In the genomic region with DNA sequence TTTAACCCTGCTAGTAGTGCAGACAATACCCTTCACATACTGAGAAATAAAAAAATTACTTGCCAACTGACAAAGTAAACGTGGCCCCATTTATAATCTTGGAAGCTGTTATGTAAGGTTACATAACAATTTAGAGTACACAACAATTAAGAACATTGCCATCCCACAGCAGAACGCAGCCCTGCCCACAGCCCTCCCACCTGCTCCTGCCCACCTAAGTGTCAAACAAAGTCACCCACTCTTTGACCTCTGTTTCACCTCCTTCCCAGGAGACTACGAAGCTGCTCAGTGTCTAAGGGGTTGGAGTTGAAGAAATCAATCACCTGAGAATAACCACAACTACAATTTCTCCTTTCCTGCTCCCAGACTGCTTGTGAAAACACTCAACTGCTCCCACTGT, we compare ENCODE assay signal across 23 mouse cellular contexts. TPM values are rescaled to one million over a fixed set of nuclear protein-coding genes. Genes with fewer than 3 reads are reported as not detected.
DNase-seq lines count a peak whose midpoint lies in the region; ATAC-seq and TF ChIP-seq lines count a peak whose summit lies in the region.
"Had no signal": no experiment of that assay in that cellular context is flagged by ENCODE, and none has a peak within 500 bp of the region (broad histone marks: within the 10 kb centered on the region; RNA-seq: fewer than 3 reads in every experiment).

No protein-coding gene starts in this region.

- DNase-seq in heart, adult 11 months: peak; percentile 83
- DNase-seq in heart, adult 8-10 months (ENCODE audit: low spot score): no peak
- peak; percentile 47 for DNase-seq in liver, adult 2 months (ENCODE audit: extremely low read depth, low read depth, low spot score)
- peak; percentile 21 for DNase-seq in ES-CJ7 (ENCODE audit: low read depth, low spot score)
- no peak for DNase-seq in limb, embryonic 10.5 days (ENCODE audit: low spot score)
- DNase-seq: cerebellum, adult 8-10 months; cerebellum, postnatal 25 days; gastrocnemius, postnatal 10 days; heart, postnatal 10 days; kidney, adult 18-20 months; kidney, postnatal 25 days; liver; right cerebral cortex, postnatal 4 days; thymus, postnatal 25 days had no signal

- H3K27me3 ChIP-seq in liver, adult 2 months (ENCODE audit: control insufficient read depth, insufficient read depth, low read length): no peaks in the 10 kb centered on the region
- H3K27me3 ChIP-seq in liver, embryonic 12.5 days (replicated peaks): no peaks in the 10 kb centered on the region
- no peaks in the 10 kb centered on the region for H3K27me3 ChIP-seq in limb, embryonic 10.5 days (ENCODE audit: low read depth, poor library complexity, severe bottlenecking)
- H3K27me3 ChIP-seq: forebrain, embryonic 13.5 days; kidney, embryonic 15.5 days; Patski had no signal

- TF ChIP-seq POLR2A in liver, adult 2 months (IDR thresholded peaks at IDR 0.05; ENCODE audit: extremely low read depth, insufficient read depth, low read length): no peak
- TF ChIP-seq POLR2A in cortical plate, adult 2 months (IDR thresholded peaks at IDR 0.05; ENCODE audit: extremely low read depth, insufficient read depth, low read length): no peak

- no peak for ATAC-seq in liver, embryonic 12.5 days
- ATAC-seq: forebrain, embryonic 13.5 days; hindbrain, embryonic 16.5 days; midbrain, embryonic 16.5 days; Patski had no signal

- no peaks in the 10 kb centered on the region for H3K9me3 ChIP-seq in liver, embryonic 12.5 days (replicated peaks)
- no peaks in the 10 kb centered on the region for H3K9me3 ChIP-seq in limb, embryonic 10.5 days (replicated peaks)
- H3K9me3 ChIP-seq: forebrain, embryonic 13.5 days; heart, embryonic 10.5 days; kidney, embryonic 15.5 days had no signal

- no peak overlapping the region for H3K27ac ChIP-seq in liver, adult 2 months (replicated peaks; ENCODE audit: insufficient read depth, low read depth, low read length)
- no peak overlapping the region for H3K27ac ChIP-seq in liver, embryonic 12.5 days
- 0 out of 2 replicates have a peak overlapping the region, but pooled peaks have one; percentile 19 for H3K27ac ChIP-seq in cortical plate, adult 2 months (ENCODE audit: insufficient read depth, low read length)
- no peak overlapping the region for H3K27ac ChIP-seq in limb, embryonic 10.5 days
- H3K27ac ChIP-seq: forebrain, embryonic 13.5 days; heart, embryonic 10.5 days; kidney, embryonic 15.5 days had no signal

- no peak for TF ChIP-seq CTCF in liver, adult 2 months (IDR thresholded peaks at IDR 0.05; ENCODE audit: low read depth, low read length)
- TF ChIP-seq CTCF in cortical plate, adult 2 months (IDR thresholded peaks at IDR 0.05; ENCODE audit: extremely low read depth, insufficient read depth, low read length): no peak

- peaks cover 2% of the 10 kb centered on the region; the same call in 1 of the 2 replicates for H3K79me2 ChIP-seq in liver, adult 2 months (ENCODE audit: control insufficient read depth, insufficient read depth, low read length)

- peaks cover 36% of the 10 kb centered on the region for H3K36me3 ChIP-seq in liver, adult 2 months (ENCODE audit: control insufficient read depth, insufficient read depth, low read length)
- H3K36me3 ChIP-seq in liver, embryonic 12.5 days: peaks cover 45% of the 10 kb centered on the region
- peaks cover 23% of the 10 kb centered on the region for H3K36me3 ChIP-seq in limb, embryonic 10.5 days

- H3K4me1 ChIP-seq in liver, adult 2 months (ENCODE audit: control insufficient read depth, insufficient read depth, low read length): no peaks in the 10 kb centered on the region
- H3K4me1 ChIP-seq in liver, embryonic 12.5 days: no peaks in the 10 kb centered on the region
- H3K4me1 ChIP-seq in cortical plate, adult 2 months (ENCODE audit: control insufficient read depth, insufficient read depth, low read length): no peaks in the 10 kb centered on the region; the same call in 1 of the 2 replicates
- no peaks in the 10 kb centered on the region for H3K4me1 ChIP-seq in limb, embryonic 10.5 days
- H3K4me1 ChIP-seq: forebrain, embryonic 13.5 days; heart, embryonic 10.5 days; kidney, embryonic 15.5 days had no signal

- no peak overlapping the region for H3K9ac ChIP-seq in liver, adult 2 months (ENCODE audit: low read depth, low read length)
- H3K9ac ChIP-seq in liver, embryonic 12.5 days: no peak overlapping the region
- H3K9ac ChIP-seq: forebrain, embryonic 13.5 days; kidney, embryonic 15.5 days had no signal

- H3K4me3 ChIP-seq in liver, adult 2 months (ENCODE audit: insufficient read depth, low read depth, low read length): no peak overlapping the region
- no peak overlapping the region for H3K4me3 ChIP-seq in liver, embryonic 12.5 days
- no peak overlapping the region for H3K4me3 ChIP-seq in cortical plate, adult 2 months (ENCODE audit: insufficient read depth, low read length)
- no peak overlapping the region for H3K4me3 ChIP-seq in limb, embryonic 10.5 days
- H3K4me3 ChIP-seq: forebrain, embryonic 13.5 days; heart, embryonic 10.5 days; kidney, embryonic 15.5 days had no signal

- WGBS in liver, adult 2 months: 36% methylated on average over 3 of the region's 3 CpGs
- WGBS in liver, embryonic 12.5 days (ENCODE audit: insufficient replicate concordance): 77% methylated on average over 3 of the region's 3 CpGs
- 75% methylated on average over 3 of the region's 3 CpGs for WGBS in limb, embryonic 10.5 days

- H3K4me2 ChIP-seq in liver, embryonic 12.5 days: no peak overlapping the region
- H3K4me2 ChIP-seq: forebrain, embryonic 13.5 days; kidney, embryonic 15.5 days; midbrain, embryonic 11.5 days had no signal

RNA-seq across cellular contexts. Expression of a gene that starts 14.1 kb away (rescaled TPM):
- total RNA-seq in heart, adult 8-10 months (2022): 100 to 1,000 TPM in 1 of 4 experiments, 10 to 100 TPM in 3; 54.5 to 105 (median 65.6) TPM
- 35.3 and 39.9 TPM in 2 replicates for total RNA-seq in liver, adult 2 months (2014; rRNA removed)
- polyA plus RNA-seq in liver, adult 2 months (2012; rRNA removed): 18.4 and 21.8 TPM in 2 replicates
- polyA plus RNA-seq in liver, embryonic 12.5 days (2016; fragmentation: Nextera tagmentation; extraction: Ambion mirVana): 47.6 and 54.2 TPM in 2 replicates
- 29.2 and 30.9 TPM in 2 replicates for polyA plus RNA-seq in cortical plate, adult 2 months (2012; rRNA removed)
- polyA plus RNA-seq in limb, embryonic 10.5 days (2016; fragmentation: Nextera tagmentation; extraction: Ambion mirVana): 37.1 and 45.2 TPM in 2 replicates

RNA-seq across cellular contexts. Expression of a gene that starts 52.6 kb away (rescaled TPM):
- total RNA-seq in heart, adult 8-10 months (2022): under 1 TPM; 0.19 to 0.80 (median 0.44) TPM
- 0.55 and 1.7 TPM in 2 replicates for total RNA-seq in liver, adult 2 months (2014; rRNA removed)
- 0.11 and 0.19 TPM in 2 replicates for polyA plus RNA-seq in liver, adult 2 months (2012; rRNA removed)
- 69.1 and 69.8 TPM in 2 replicates for polyA plus RNA-seq in liver, embryonic 12.5 days (2016; fragmentation: Nextera tagmentation; extraction: Ambion mirVana)
- polyA plus RNA-seq in cortical plate, adult 2 months (2012; rRNA removed): 0.85 and 1.2 TPM in 2 replicates
- polyA plus RNA-seq in limb, embryonic 10.5 days (2016; fragmentation: Nextera tagmentation; extraction: Ambion mirVana): 73.1 and 88.0 TPM in 2 replicates

Comparison
In these comparisons a context has a peak if more than half of its experiments do, and no peak if none do; other contexts are left out.
1. DNase-seq: peak in heart, adult 11 months (single experiment), liver, adult 2 months (single experiment) and ES-CJ7 (single experiment); none in heart, adult 8-10 months (single experiment) and limb, embryonic 10.5 days (single experiment).
2. RNA of a gene that starts 52.6 kb away (polyA plus RNA-seq): 73.1 to 88.0 TPM in limb, embryonic 10.5 days and 69.1 to 69.8 TPM in liver, embryonic 12.5 days; 0.85 to 1.2 TPM in cortical plate, adult 2 months and 0.11 to 0.19 TPM in liver, adult 2 months; every median in the first group is over 10 times any median in the second.